Mouse (Mus musculus): ENCODE results near the gene Ccl1. TPM values are rescaled to one million over a fixed set of nuclear protein-coding genes. Genes with fewer than 3 reads are reported as not detected.

Ccl1 gene
- total RNA-seq (2021): not detected
- long read RNA-seq, experiment 1: 0 reads
- long read RNA-seq, experiment 2: 0 reads

DNA sequence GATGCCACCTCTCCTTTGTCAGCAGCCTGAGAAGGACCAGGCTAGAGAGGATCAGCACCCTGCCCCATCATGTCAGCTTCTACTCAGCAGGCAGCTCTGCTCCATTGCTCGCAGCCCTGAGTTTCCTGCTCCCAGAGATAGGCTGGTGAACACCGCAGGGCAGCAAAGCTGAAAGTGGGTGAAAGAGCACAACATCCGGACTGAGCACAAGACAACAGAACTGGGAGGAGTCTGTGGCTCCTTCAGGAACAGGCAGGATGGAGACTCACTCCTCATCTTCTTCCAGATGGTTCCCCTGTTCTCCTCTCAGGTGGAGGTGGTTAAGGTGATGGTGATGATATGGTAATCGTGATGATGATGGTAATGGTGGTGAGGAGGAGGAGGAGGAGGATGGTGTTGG is at the start of gene Ccl1:
Gene Ccl1 (minus strand): TSS at position 101 of the 400 bp plus-strand sequence.
- DNase-seq (ENCODE audit: low spot score in 2 of 2): no peak
- intact Hi-C loops (cut with DNase I): no loop called here

DNA sequence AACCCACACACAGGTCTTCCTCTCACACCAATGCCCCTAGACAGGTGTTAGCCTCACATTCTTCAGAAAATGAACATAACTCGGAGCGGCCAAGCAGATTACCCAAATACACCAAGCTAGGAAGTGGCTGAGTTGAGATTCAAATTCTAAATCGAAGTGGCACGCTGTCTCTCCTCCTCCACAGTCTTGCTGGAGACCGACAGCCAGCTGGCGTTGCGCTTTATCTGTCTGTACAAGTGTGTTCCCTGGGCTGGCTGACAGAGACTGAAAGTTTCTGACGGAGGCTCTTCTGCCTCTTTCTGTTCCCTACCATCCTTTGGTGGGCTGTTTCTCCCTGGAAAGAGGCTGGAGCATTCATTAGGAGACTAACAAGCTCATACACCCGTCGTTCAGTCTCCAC is 45.5 kb upstream of the Ccl1 start:
- peak; percentile 49 to 70 for DNase-seq (ENCODE audit: low spot score in 2 of 2)
- intact Hi-C loops (cut with DNase I): no loop called here

DNA sequence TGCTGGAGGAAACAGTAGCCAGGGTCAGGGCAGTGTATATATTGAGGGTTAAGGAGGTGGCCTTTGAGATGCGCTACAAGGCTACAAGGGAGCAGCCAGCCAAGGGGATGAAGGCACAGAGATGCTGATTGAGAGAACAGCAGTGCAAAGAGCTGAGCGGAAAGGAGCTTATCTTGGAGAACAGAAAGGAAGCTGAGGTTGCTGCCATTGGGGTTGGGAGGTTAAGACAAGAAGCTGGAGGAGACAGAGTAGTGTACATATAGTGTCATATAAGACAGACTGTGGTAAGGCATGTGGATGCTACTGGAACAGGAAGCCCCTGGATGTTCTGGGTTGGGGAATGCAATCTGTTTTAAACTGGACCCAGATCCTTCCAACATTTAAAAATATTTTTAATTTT is 35.4 kb upstream of the Ccl1 start:
- no peak for DNase-seq (ENCODE audit: low spot score in 2 of 2)
- intact Hi-C loops (cut with DNase I): no loop called here

DNA sequence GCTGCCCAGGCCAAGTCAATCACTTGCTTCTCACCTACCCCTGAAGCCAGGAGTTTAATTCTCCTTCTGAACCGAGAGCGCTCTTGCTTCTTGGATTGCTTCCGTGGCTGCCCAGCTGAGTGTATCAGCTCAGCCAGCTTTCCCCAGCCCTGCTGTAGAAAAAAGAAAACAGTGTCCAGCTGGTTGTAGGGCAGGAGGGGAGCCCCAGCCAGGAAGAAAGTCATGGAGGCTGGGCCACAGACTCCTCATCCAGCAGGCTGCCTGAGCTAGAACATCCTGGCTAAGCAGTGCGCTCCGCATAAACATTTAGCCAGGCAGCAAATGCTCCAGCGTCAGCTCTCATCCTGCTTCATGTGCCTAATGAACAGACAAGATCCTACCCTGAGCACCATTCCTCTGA is 34.9 kb upstream of the Ccl1 start:
- DNase-seq (ENCODE audit: low spot score in 2 of 2): no peak

DNA sequence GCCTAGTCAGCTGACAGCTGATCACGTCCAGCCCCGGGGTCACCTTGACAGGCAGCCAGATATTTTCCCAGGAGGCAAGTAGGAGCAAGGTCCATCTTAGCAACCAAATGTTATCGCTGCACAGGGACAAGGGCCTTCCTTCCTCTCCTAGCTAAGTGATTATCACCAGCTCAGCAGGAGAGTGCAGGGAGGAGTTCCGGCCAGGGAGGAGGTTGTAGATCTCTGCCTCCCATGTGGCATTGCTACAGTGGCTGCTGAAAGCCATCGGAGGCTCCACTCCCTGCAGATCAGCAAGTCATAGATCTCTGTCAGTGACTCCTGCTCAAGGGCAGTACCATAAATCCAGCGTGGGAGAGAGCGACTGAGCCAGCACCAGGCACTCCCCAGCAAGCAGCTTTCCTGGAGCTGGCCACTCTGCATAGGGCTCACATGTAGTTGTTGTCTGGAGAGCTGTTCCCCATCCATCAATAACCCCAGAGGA is 34.5 kb upstream of the Ccl1 start:
- no peak for DNase-seq (ENCODE audit: low spot score in 2 of 2)
- intact Hi-C loops (cut with DNase I): no loop called here

More for the DNA sequence above, 34.9 kb upstream of the Ccl1 start:
- intact Hi-C loops (cut with DNase I): no loop called here

DNA sequence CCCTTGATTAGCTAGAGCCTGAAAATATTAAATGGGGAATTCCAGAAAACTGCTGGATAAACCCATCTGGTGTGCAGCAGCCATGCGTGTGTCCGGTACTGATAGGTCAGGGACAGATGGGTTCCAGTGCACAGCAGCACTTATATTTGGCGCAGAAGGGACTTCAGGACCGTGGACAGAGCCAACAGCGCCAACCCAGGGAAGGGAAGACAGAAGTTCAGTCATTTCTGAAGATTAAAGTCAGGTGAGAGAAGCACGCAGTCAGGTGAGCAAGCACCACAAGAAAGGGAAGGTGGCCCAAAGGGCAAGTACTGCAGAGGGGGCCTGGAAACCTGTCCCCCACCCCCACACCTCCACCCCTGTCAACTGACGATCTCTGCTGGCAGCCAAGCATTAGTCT is 7.7 kb upstream of the Ccl1 start:
- intact Hi-C loops (cut with DNase I): no loop called here
- DNase-seq (ENCODE audit: low spot score in 2 of 2): no peak

DNA sequence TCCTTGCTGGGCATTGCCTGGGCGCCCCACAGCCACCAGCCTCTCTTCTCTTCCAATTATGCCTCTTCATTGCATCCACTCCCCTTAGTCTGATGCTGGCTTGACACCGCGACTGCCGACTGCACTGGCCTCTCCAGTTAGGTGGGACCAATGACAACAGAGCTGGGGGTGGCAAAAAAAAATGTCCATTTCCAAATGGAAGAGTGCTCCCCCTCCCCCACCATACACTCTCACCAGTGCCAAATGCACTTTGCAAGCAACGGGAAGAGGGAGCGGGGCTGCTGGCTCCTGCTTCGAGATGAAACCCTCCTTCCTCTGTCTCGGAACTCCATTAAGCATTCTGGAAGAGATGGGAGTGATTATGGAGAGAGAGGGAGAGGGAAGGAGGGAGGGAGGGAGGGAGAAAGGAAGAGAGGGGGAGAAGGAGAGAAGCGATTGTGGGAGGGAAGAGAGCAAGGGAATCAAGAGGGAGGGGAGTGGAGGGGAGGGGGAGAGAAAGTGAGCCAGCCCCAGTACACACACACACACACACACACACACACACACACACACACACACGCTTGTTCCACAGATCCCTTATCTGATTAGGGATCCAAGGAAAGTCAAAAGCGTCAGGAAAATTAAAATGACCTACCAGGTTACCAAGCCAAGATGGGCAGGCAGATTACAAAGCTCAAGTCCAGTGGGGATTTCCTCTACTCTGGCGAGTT is 5.0 kb upstream of the Ccl1 start:
- DNase-seq (ENCODE audit: low spot score in 2 of 2): peak; percentile 13 to 58
- intact Hi-C loops (cut with DNase I): no loop called here

DNA sequence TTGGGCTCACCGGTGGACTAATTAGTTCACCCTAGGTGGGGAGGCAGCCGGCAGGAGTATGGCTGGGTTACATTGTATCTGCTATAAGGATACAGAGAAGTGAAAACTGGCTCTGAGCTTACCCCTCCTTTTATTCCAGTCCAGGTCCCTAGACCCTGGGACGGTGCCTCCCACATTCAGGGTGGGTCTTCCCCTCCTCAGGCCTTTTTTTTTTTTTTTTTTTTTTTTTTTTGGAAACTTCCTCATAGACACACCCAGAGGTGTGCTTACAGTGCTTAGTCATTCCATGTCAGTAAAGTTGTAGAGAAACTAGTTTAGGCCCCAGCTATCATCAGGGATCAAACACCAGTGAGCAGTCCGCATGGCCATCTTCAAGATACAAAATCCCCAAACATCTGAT is 7.6 kb downstream of the Ccl1 start:
- intact Hi-C loops (cut with DNase I): no loop called here
- no peak for DNase-seq (ENCODE audit: low spot score in 2 of 2)

DNA sequence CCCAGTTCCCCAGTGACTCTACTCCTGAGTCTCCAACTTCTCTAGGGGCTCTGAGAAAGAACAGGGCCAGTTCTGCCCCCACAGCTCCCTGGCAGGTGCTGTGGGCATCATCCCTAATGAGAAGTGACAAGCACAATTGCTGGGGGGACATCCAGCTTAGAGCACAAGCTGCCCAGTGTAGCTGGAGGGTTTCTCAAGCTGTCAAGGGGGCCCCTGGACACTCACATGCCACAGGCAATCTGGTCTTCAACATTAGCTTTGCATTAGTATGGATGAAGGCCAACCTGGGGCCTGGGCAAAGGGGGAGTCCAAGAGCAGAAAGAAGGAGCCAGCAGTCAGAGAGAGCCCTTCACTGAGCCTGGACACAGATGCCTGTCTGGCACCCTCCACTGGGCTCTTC is 14.6 kb downstream of the Ccl1 start:
- no peak for DNase-seq (ENCODE audit: low spot score in 2 of 2)
- intact Hi-C loops (cut with DNase I): no loop called here

DNA sequence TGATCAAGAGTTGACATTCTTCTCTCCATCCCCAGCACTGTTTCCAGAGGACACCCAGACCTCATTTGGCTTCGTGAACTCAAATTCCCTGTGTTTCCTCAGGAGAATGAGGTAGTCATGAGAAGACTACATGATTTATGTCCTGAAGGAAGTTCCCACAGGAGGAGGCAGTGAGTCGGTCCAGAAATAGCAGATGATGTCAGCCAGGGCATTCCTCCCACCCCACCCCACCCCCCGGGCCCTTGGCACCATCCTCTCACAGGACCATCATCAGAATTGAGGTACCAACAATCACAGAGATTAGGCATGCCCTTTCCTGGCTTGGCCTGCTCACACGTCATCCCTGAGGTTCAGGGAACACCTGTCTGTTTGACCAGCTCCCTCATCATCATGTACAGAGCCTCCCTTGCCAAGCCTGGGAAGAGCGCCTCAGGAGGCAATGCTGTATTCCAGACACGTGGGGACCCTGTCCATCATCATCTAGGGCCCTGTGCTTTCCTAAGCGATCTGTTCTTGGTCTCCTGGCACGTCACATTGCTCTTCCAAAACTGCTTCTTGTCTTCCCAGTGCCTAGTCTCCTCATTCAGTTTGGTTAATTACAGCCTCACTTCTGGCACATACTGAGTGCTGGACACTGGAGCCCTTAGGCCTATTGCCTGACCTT is 31.2 kb downstream of the Ccl1 start:
- peak in 1 of 2 experiments; percentile 21 for DNase-seq (ENCODE audit: low spot score in 2 of 2)

DNA sequence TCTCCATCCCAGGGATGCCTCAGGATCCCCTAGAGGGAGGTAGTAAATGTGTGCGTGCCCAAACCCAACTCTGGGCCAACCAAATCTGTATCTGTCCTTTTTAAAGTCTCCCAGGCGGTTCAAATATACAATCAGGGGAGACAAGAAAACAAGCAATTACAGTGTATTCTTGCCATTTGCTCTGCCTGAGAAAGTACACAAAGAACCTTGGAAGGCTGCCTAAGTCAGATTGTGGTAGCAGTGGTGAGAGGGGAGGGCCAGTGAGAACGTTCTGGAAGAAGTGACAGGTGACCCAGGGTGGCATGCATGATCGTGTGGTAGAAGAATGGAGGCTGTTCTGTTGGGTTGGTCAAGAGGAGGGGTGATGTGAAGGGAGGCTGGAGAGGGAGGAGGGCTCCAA is 46.4 kb downstream of the Ccl1 start:
- intact Hi-C loops (cut with DNase I): loop anchor here (10.0 kb wide), 1 partner anchor 126 kb away; the partner anchor contains the start of gene Tmem132e
- DNase-seq (ENCODE audit: low spot score in 2 of 2): no peak

More for the DNA sequence above, 31.2 kb downstream of the Ccl1 start:
- intact Hi-C loops (cut with DNase I): no loop called here

DNA sequence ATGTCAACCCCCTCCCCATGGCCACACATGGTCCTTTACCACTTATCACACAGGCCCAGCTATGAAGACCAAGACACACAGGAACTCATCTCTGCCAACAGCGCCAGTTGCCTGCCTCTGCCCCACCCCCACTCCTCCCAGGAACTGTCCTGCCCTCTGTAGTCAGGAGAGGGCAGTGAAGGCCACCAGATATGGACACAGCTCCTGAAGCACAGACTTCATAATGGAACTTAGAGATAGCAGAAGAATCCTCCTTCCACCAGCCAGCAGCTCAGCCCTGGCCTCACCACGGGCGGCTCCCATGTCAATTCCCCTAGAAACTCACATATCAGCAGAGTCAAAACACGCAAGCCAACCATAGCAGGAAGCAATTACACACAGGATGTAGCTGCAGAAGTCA is 49.9 kb downstream of the Ccl1 start:
- intact Hi-C loops (cut with DNase I): loop anchor here (10.0 kb wide), 1 partner anchor 129 kb away; the partner anchor contains the start of gene Tmem132e
- peak; percentile 64 to 81 for DNase-seq (ENCODE audit: low spot score in 2 of 2)

DNA sequence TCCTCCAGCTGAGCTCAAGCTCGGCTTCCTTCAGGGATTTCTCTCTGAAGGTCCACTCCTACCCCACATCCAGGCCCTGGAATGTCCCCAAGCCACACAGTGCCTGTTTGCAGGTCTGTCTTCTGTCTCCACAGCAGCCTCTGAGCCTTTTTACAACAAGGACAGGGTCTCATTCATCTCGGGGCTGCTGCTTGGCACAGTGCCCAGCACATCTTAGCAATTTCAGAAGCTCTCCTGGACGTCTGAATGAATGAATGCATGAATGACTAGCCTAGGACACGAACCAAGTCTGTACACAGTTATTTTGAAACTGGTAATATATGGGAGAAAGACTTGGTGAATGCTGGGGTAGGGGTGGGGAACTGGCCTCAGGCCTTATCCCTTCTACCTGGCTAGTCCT is 52.1 kb downstream of the Ccl1 start:
- intact Hi-C loops (cut with DNase I): loop anchor here (10.0 kb wide), 1 partner anchor 131 kb away; the partner anchor contains the start of gene Tmem132e
- no peak for DNase-seq (ENCODE audit: low spot score in 2 of 2)

DNA sequence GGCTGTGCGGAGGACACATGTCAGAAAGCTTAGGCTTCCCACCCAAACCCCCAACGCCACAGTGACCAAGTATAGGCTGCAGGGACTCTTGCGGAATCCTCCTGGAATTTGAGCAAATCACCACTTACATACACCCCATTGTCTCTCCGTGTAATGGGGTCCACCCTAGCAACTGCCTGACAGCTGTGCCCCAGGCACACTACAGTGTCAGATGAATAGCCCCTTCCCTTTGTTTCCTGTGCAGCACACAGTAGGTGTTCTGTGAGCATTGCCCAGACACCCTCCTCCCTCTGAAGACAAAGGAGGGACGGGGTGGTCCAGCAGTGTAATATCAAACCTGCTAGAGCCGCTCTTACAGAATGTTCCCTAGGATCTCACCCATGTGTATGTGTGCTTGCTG is 54.2 kb downstream of the Ccl1 start:
- no peak for DNase-seq (ENCODE audit: low spot score in 2 of 2)
- intact Hi-C loops (cut with DNase I): loop anchor here (10.0 kb wide), 1 partner anchor 134 kb away; the partner anchor contains the start of gene Tmem132e

DNA sequence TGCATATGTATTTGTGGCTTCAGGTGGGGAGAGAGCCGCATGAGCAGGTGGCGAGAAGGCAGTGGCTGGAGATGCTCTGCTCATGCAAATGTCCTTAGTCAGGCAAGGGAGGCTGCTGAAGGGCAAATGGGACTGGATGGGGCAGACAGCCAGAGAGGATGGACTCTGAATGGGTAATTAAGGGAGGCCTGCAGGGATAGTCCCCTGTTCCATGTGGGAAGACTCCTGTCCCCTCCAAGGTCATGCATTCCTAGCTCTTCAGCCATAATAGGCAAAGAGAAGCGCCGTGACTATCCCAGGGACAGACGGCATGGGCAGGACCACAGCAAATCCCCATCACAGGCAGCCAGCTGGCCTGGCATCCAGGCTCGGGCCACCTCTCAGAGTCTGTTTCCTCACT is 55.5 kb downstream of the Ccl1 start:
- no peak for DNase-seq (ENCODE audit: low spot score in 2 of 2)
- intact Hi-C loops (cut with DNase I): loop anchor here (10.0 kb wide), 1 partner anchor 135 kb away; the partner anchor contains the start of gene Tmem132e

DNA sequence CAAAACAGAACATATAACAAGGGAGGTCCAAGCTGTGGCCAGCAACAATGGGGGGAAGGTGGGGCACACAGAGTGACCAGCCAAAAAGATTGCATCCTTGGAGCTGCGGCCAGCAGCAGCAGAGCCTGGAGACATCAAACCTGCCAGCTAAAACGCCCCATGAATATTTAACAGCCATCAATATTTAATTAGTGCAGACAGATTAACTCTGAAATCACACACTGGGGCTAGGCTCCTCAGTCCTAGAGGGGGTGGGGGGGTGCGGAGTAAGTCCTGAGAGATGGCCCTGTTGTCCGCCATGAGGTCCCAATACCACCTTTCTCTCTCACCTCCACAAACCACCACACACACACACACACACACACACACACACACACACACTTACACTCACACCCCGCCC is 68.1 kb downstream of the Ccl1 start:
- intact Hi-C loops (cut with DNase I): loop anchor here (5.0 to 10.0 kb wide), 2 partner anchors 375 to 447 kb away; no protein-coding TSS in a partner anchor
- DNase-seq (ENCODE audit: low spot score in 2 of 2): no peak

DNA sequence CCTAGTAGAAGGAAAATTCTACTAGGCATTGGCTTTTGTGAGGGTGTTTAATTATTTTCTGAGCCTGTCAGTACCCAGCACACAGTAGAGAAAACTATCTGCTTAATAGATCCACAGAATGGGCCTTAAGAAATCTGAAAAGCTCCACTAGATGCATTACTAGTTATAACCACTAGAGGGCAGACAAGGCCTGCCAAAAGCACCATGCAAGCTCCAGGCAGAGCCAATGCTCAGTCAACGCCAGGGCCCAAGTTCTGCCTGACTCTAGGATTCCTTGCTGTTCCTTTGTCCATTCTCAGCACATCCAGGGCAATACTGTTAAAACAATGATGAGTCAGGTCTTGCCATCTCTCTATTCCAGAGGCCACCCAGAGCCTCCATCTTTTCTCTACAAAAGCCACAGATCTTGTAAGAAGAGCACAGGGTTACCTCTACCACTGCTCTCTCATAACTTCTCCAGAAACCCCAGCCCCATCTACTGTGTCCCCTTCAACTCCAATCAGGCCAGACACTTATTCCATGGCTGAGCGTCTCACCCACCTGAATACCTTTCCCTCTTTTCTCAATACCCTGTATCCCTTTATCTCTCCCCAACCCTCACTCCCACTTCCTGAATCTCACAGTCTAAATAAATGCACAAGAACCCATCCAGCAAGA is 69.8 kb downstream of the Ccl1 start:
- peak; percentile 55 to 64 for DNase-seq (ENCODE audit: low spot score in 2 of 2)
- intact Hi-C loops (cut with DNase I): loop anchor here (1.0 to 10.0 kb wide), 4 partner anchors 163 to 654 kb away; no protein-coding TSS in a partner anchor

DNA sequence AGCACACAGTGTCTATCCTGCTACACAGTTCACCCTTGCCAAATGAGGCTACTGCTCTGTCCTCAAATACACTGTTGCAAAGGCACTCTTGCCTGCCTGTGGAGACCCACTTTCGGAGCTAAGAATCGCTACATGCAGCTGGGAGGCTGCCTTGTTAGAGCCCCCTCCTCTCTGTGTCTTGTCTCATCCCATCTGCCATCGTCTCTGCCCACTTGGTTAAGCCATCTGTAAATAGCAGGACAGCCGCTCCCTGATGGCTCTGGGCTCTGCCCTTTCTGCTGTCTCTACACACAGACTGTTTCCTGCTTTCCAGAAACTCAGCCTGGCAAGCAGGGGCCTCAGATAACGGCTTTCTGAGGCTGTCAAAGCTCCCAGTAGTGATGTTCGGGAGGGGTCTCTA is 71.5 kb downstream of the Ccl1 start:
- DNase-seq (ENCODE audit: low spot score in 2 of 2): no peak

DNA sequence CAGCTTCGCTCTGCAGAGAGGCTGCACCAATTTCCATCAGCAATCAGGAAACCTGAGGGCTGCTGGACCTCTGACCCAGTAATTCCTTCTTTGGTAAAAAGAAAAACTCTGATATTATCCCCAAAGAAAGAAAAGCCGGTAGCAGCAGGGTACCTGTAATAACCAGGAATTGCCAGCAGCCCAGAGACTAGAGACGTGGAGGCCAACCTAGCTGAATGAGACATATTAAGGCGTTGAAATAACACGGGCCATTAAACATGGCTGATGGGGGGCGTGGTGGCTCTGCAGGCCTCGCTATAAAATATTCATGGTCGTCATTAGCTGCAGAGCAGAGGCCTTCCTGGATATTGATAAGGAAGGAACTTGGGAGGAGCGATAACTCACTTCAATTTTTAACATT is 78.5 kb downstream of the Ccl1 start:
- intact Hi-C loops (cut with DNase I): no loop called here
- no peak for DNase-seq (ENCODE audit: low spot score in 2 of 2)

More for the DNA sequence above, 71.5 kb downstream of the Ccl1 start:
- intact Hi-C loops (cut with DNase I): loop anchor here (2.0 to 10.0 kb wide), 2 partner anchors 165 to 451 kb away; no protein-coding TSS in a partner anchor

DNA sequence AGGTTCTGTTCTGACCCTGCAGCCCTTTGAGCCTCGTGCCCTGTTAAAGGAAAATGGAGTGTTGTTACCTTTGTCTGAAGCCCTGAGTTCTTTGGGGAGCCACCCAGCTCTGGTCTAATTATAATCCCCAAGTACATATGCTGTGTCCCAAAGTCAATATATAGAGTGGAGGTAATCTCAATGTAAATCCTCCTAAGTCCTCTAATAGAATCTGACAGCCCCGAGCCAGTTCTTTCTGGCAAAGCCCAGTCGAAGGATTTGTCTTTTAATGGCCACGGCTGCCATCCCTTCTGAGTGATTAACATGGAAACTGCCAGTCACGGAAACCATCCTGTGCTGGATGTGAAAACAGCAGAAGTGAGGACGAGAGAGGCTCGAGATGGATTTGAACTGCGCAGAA is 79.6 kb downstream of the Ccl1 start:
- DNase-seq (ENCODE audit: low spot score in 2 of 2): no peak
- intact Hi-C loops (cut with DNase I): no loop called here
